Mouse (Mus musculus) thymus, adult 2 months (tissue): ENCODE measurements around the gene Sh2d7.

ENCODE experiments used
- CTCF ChIP-seq: fragments of 200-500 bp; IDR thresholded peaks from 2 replicates; pipeline ENCODE4 v1.5.1; 2012; ENCODE audit warnings: mild to moderate bottlenecking, control low read depth, low read length, moderate library complexity, borderline replicate concordance; ENCODE audit not compliant: control insufficient read depth, poor library complexity, insufficient read depth; ENCODE audit errors: extremely low read depth
- POLR2A ChIP-seq: fragments of 200-500 bp; IDR thresholded peaks from 2 replicates; pipeline ENCODE4 v1.6.1; 2012; ENCODE audit warnings: mild to moderate bottlenecking, low read length, control low read depth, moderate library complexity; ENCODE audit not compliant: control insufficient read depth, poor library complexity, insufficient read depth; ENCODE audit errors: extremely low read depth

- TF ChIP-seq CTCF (0 out of 2 replicates have a peak, but pooled peaks have one; percentile 5), POLR2A (peak; percentile 74)
Observed at GRCm38 (mm10) chr9:54586199-54587061, 47.6 kb downstream of the Sh2d7 start, which contains the start of gene Idh3a.
